Mouse (Mus musculus) hindbrain, postnatal 0 days (tissue): ENCODE measurements around the gene Fam206a. TPM values are rescaled to one million over a fixed set of nuclear protein-coding genes. Genes with fewer than 3 reads are reported as not detected.
A peak's percentile ranks its signal among the peaks of the same experiment; 100 is the strongest.

Source experiments
- ATAC-seq: fragments of 200-750 bp; cut with Nextera tagmentation; 2 replicates; pipeline ENCODE4 v1.8.0; 2017; ENCODE audit warnings: mild to moderate bottlenecking, moderate TSS enrichment, moderate library complexity
- DNase-seq: peaks from one replicate; pipeline ENCODE4 v3.0.0-alpha.2; 2015; ENCODE audit warnings: low spot score
- H3K27ac ChIP-seq: fragments of 300-500 bp; sonication (generic); 2 replicates; pipeline ENCODE4 v1.5.1; 2014; ENCODE audit warnings: mild to moderate bottlenecking
- H3K27me3 ChIP-seq: fragments of 300-500 bp; sonication (generic); 2 replicates; pipeline ENCODE4 v1.6.1; 2014; ENCODE audit warnings: low read length, mixed read lengths; ENCODE audit not compliant: insufficient read depth
- H3K36me3 ChIP-seq: fragments of 300-500 bp; sonication (generic); 2 replicates; pipeline ENCODE4 v1.6.1; 2014; ENCODE audit warnings: low read length, mixed read lengths; ENCODE audit not compliant: insufficient read depth
- H3K4me1 ChIP-seq: fragments of 300-500 bp; sonication (generic); 2 replicates; pipeline ENCODE4 v1.6.1; 2014; ENCODE audit warnings: antibody characterized with exemption, low read length, mixed read lengths; ENCODE audit not compliant: insufficient read depth
- H3K4me2 ChIP-seq: fragments of 300-500 bp; sonication (generic); 2 replicates; pipeline ENCODE4 v1.6.1; 2014; ENCODE audit warnings: low read depth, mild to moderate bottlenecking, low read length, moderate library complexity, mixed read lengths
- H3K4me3 ChIP-seq: fragments of 300-500 bp; sonication (generic); 2 replicates; pipeline ENCODE4 v1.5.1; 2014; ENCODE audit warnings: low read length
- H3K9ac ChIP-seq: fragments of 300-500 bp; sonication (generic); replicated peaks from 2 replicates; pipeline ENCODE4 v1.6.1; 2014; ENCODE audit warnings: mild to moderate bottlenecking, low read length, moderate library complexity, mixed read lengths
- H3K9me3 ChIP-seq: fragments of 300-500 bp; sonication (generic); 2 replicates; pipeline ENCODE4 v1.6.1; 2016; ENCODE audit warnings: low read length, mixed read lengths
- CTCF ChIP-seq: IDR thresholded peaks from 2 replicates; pipeline ENCODE4 v1.5.1; 2016; ENCODE audit warnings: antibody characterized with exemption, control low read depth, low read depth
- WGBS: fragments of 180-500 bp; shearing (Covaris S2); extraction: QIAGEN DNeasy Blood & Tissue Kit; methylation state at CpG from one replicate; pipeline ENCODE4 v1.1.7; 2014; 5-methylcytosine and 5-hydroxymethylcytosine counted together
- polyA plus RNA-seq: library from polyadenylated mRNA; unstranded; fragments of >200 nt; fragmentation: Nextera tagmentation; extraction: Ambion mirVana; gene quantifications from 2 replicates; pipeline ENCODE4 v1.2.1, GENCODE M21; 2015
- total RNA-seq: library from RNA; depleted of rRNA; stranded (reverse); fragments of >200 nt; gene quantifications from 2 replicates; pipeline ENCODE4 v1.2.3, GENCODE M21; 2014; rRNA removed

Fam206a gene
- total RNA-seq = 9.1 and 9.6 TPM in 2 replicates
- polyA plus RNA-seq = 9.4 and 9.7 TPM in 2 replicates

- Histone ChIP-seq H3K27me3 (no peaks in the 10 kb centered on the region), H3K36me3 (peaks cover 24% of the 10 kb centered on the region), H3K4me1 (peaks cover 9% of the 10 kb centered on the region; the same call in 1 of the 2 replicates), H3K9ac (peak within 1 kb of the TSS; percentile 80), H3K4me2 (peak within 1 kb of the TSS; percentile 89), H3K4me3 (peak within 1 kb of the TSS; percentile 97), H3K27ac (peak within 1 kb of the TSS; percentile 83), H3K9me3 (no peaks in the 10 kb centered on the region)
- no peak; the same call in 1 of the 2 replicates for TF ChIP-seq CTCF
- DNase-seq = peak; percentile 95
- peak; percentile 98 for ATAC-seq
- under 1% methylated on average over 72 of the region's 72 CpGs for WGBS
Observed at GRCm38 (mm10) chr4:56801907-56802668, at the start of gene Fam206a, which contains the start of gene Elp1. TSS of gene Fam206a (plus strand) at chr4:56802345. TSS of gene Elp1 (minus strand) at chr4:56802331.

GRCm38 (mm10) chr4:56756021-56756420 is 46.1 kb upstream of the Fam206a start:
- no peak for TF ChIP-seq CTCF
- ATAC-seq = no peak
- Histone ChIP-seq H3K4me3 (no peak overlapping the region), H3K4me1 (no peaks in the 10 kb centered on the region), H3K36me3 (peaks cover 73% of the 10 kb centered on the region), H3K9me3 (no peaks in the 10 kb centered on the region), H3K27me3 (no peaks in the 10 kb centered on the region), H3K27ac (no peak overlapping the region), H3K4me2 (no peak overlapping the region), H3K9ac (no peak overlapping the region)
- no peak for DNase-seq
- WGBS = 86% methylated on average over 5 of the region's 5 CpGs

- Histone ChIP-seq H3K4me1 (no peaks in the 10 kb centered on the region), H3K27me3 (no peaks in the 10 kb centered on the region), H3K9ac (no peak overlapping the region), H3K4me3 (no peak overlapping the region), H3K36me3 (peaks cover 68% of the 10 kb centered on the region), H3K9me3 (no peaks in the 10 kb centered on the region), H3K27ac (no peak overlapping the region), H3K4me2 (no peak overlapping the region)
- no peak for TF ChIP-seq CTCF
- no peak for ATAC-seq
- no peak for DNase-seq
- 92% methylated on average over 10 of the region's 10 CpGs for WGBS
Observed at GRCm38 (mm10) chr4:56756966-56757600, 45.1 kb upstream of the Fam206a start.

- no peak overlapping the region for H3K4me3 ChIP-seq
- 90% methylated on average over 1 of the region's 1 CpGs for WGBS
Observed at GRCm38 (mm10) chr4:56757693-56758092, 44.5 kb upstream of the Fam206a start.

GRCm38 (mm10) chr4:56767861-56768284 is 34.3 kb upstream of the Fam206a start:
- Histone ChIP-seq H3K36me3 (peaks cover 70% of the 10 kb centered on the region), H3K4me2 (no peak overlapping the region), H3K9me3 (no peaks in the 10 kb centered on the region), H3K27me3 (no peaks in the 10 kb centered on the region), H3K9ac (no peak overlapping the region), H3K4me1 (no peaks in the 10 kb centered on the region), H3K4me3 (no peak overlapping the region), H3K27ac (no peak overlapping the region)
- ATAC-seq (no peak), DNase-seq (no peak)
- 76% methylated on average over 5 of the region's 5 CpGs for WGBS
- no peak for TF ChIP-seq CTCF

More at GRCm38 (mm10) chr4:56757693-56758092, 44.5 kb upstream of the Fam206a start:
- H3K4me2 ChIP-seq = no peak overlapping the region
- ATAC-seq (no peak), DNase-seq (no peak)
- no peak overlapping the region for H3K9ac ChIP-seq
- no peak for TF ChIP-seq CTCF
- no peak overlapping the region for H3K27ac ChIP-seq
- no peaks in the 10 kb centered on the region for H3K9me3 ChIP-seq
- no peaks in the 10 kb centered on the region for H3K27me3 ChIP-seq
- no peaks in the 10 kb centered on the region for H3K4me1 ChIP-seq
- peaks cover 68% of the 10 kb centered on the region for H3K36me3 ChIP-seq

GRCm38 (mm10) chr4:56768913-56769312 is 33.2 kb upstream of the Fam206a start:
- TF ChIP-seq CTCF = no peak
- no peak overlapping the region for H3K9ac ChIP-seq
- no peak overlapping the region for H3K4me3 ChIP-seq
- no peaks in the 10 kb centered on the region for H3K4me1 ChIP-seq
- no peak overlapping the region for H3K4me2 ChIP-seq
- DNase-seq (no peak), ATAC-seq (no peak)
- no peak overlapping the region for H3K27ac ChIP-seq
- no peaks in the 10 kb centered on the region for H3K9me3 ChIP-seq
- H3K27me3 ChIP-seq = no peaks in the 10 kb centered on the region
- H3K36me3 ChIP-seq = peaks cover 80% of the 10 kb centered on the region
- WGBS = 95% methylated on average over 7 of the region's 7 CpGs
